Comparison of ENCODE assay signal across 12 mouse cellular contexts in the genomic region with DNA sequence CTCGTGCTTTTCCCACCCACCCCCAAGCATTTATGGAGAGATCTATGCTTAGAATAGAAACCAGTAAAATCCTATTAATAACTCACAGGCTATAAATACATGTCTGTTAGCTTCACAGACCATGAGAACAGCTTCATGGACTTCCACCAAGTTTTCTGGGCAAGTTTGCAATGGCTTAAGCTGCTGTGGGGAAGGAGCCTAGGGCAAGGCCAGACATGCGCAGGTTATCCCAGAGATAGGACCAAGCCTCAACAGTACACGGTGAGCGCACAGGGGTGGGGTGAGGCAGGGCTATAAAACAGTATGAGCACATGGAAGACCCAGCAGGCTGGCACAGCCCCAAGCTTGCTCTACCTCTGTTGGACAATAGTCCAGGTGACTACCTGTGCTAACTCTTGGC. TPM values are rescaled to one million over a fixed set of nuclear protein-coding genes. Genes with fewer than 3 reads are reported as not detected.
DNase-seq lines count a peak whose midpoint lies in the region; ATAC-seq and TF ChIP-seq lines count a peak whose summit lies in the region.
"Had no signal": no experiment of that assay in that cellular context is flagged by ENCODE, and none has a peak within 500 bp of the region (broad histone marks: within the 10 kb centered on the region; RNA-seq: fewer than 3 reads in every experiment).

No protein-coding gene starts in this region.

- 87% methylated on average over 4 of the region's 4 CpGs for WGBS in heart, embryonic 11.5 days (ENCODE audit: insufficient replicate concordance)
- WGBS in hindbrain, postnatal 0 days, result 96% methylated on average over 4 of the region's 4 CpGs

- no peak for TF ChIP-seq CTCF in gastrocnemius, adult 2 months (IDR thresholded peaks at IDR 0.05)
- no peak for TF ChIP-seq CTCF in hindbrain, postnatal 0 days (IDR thresholded peaks at IDR 0.05; ENCODE audit: low read depth)

- H3K9me3 ChIP-seq in heart, embryonic 11.5 days (replicated peaks; ENCODE audit: control insufficient read depth, low read length), result no peaks in the 10 kb centered on the region
- H3K9me3 ChIP-seq in hindbrain, postnatal 0 days (ENCODE audit: low read length), result no peaks in the 10 kb centered on the region
- H3K9me3 ChIP-seq: embryonic facial prominence, embryonic 12.5 days; neural tube, embryonic 13.5 days had no signal

- H3K27ac ChIP-seq in heart, embryonic 11.5 days (ENCODE audit: low read depth, low read length), result no peak overlapping the region
- peak overlapping the region; percentile 92 for H3K27ac ChIP-seq in gastrocnemius, adult 2 months
- no peak overlapping the region for H3K27ac ChIP-seq in hindbrain, postnatal 0 days
- H3K27ac ChIP-seq: embryonic facial prominence, embryonic 12.5 days; kidney, postnatal 0 days; neural tube, embryonic 13.5 days had no signal

- H3K9ac ChIP-seq in heart, embryonic 11.5 days (ENCODE audit: low read depth, low read length), result no peak overlapping the region
- no peak overlapping the region for H3K9ac ChIP-seq in hindbrain, postnatal 0 days (replicated peaks; ENCODE audit: low read length)
- H3K9ac ChIP-seq: embryonic facial prominence, embryonic 12.5 days; neural tube, embryonic 13.5 days had no signal

- peaks cover 11% of the 10 kb centered on the region for H3K36me3 ChIP-seq in heart, embryonic 11.5 days (ENCODE audit: control insufficient read depth, insufficient read depth, low read length)
- peaks cover 41% of the 10 kb centered on the region for H3K36me3 ChIP-seq in hindbrain, postnatal 0 days (ENCODE audit: insufficient read depth, low read length)

- H3K27me3 ChIP-seq in heart, embryonic 11.5 days (ENCODE audit: control insufficient read depth, insufficient read depth, low read length), result no peaks in the 10 kb centered on the region
- no peaks in the 10 kb centered on the region for H3K27me3 ChIP-seq in hindbrain, postnatal 0 days (ENCODE audit: insufficient read depth, low read length)
- H3K27me3 ChIP-seq: embryonic facial prominence, embryonic 12.5 days; neural tube, embryonic 13.5 days had no signal

- H3K4me2 ChIP-seq in heart, embryonic 11.5 days, result no peak overlapping the region
- H3K4me2 ChIP-seq in hindbrain, postnatal 0 days (ENCODE audit: low read depth, low read length), result no peak overlapping the region
- H3K4me2 ChIP-seq: embryonic facial prominence, embryonic 12.5 days; neural tube, embryonic 13.5 days had no signal

- ATAC-seq in heart, embryonic 11.5 days (replicated peaks; ENCODE audit: insufficient number of reproducible peaks, low FRiP score, low TSS enrichment), result no peak
- no peak for ATAC-seq in hindbrain, postnatal 0 days

- peak; percentile 68 to 84 for DNase-seq in heart, adult 18-20 months
- DNase-seq in gastrocnemius, adult 2 months, result peak; percentile 81
- DNase-seq in heart, adult 9 months (ENCODE audit: low spot score in 2 of 2), result peak; percentile 69 to 73
- DNase-seq in heart, postnatal 4 days, result peak; percentile 53
- DNase-seq in hindbrain, postnatal 0 days (ENCODE audit: low spot score), result no peak
- DNase-seq in right cerebral cortex, adult 18-20 months, result no peak
- DNase-seq: layer of hippocampus, adult 9-11 months; thymus, postnatal 36 days had no signal

- H3K4me1 ChIP-seq in heart, embryonic 11.5 days (ENCODE audit: control insufficient read depth, insufficient read depth, low read length), result peaks cover 4% of the 10 kb centered on the region
- no peaks in the 10 kb centered on the region for H3K4me1 ChIP-seq in hindbrain, postnatal 0 days (ENCODE audit: insufficient read depth, low read length)
- H3K4me1 ChIP-seq: embryonic facial prominence, embryonic 12.5 days; neural tube, embryonic 13.5 days had no signal

- no peak overlapping the region for H3K4me3 ChIP-seq in heart, embryonic 11.5 days (ENCODE audit: low read depth, low read length)
- no peak overlapping the region for H3K4me3 ChIP-seq in gastrocnemius, adult 2 months
- no peak overlapping the region for H3K4me3 ChIP-seq in hindbrain, postnatal 0 days (ENCODE audit: low read length)
- H3K4me3 ChIP-seq: embryonic facial prominence, embryonic 12.5 days; neural tube, embryonic 13.5 days had no signal

- intact Hi-C loops in gastrocnemius, adult 2 months (cut with DNase I), result no loop called here

RNA-seq across cellular contexts. Expression of gene Bod1, which starts 8.2 kb away (rescaled TPM):
- 100 to 1,000 TPM; 134 to 154 TPM for total RNA-seq in heart, adult 18-20 months (2021)
- polyA plus RNA-seq in heart, embryonic 11.5 days (2014; fragmentation: Nextera tagmentation; extraction: Ambion mirVana), result 62.0 and 68.7 TPM in 2 replicates
- 100 to 1,000 TPM; 137 to 158 TPM for total RNA-seq in gastrocnemius, adult 2 months (2021)
- total RNA-seq in heart, postnatal 4 days (2021), result 10 to 100 TPM; 85.1 to 94.5 TPM
- total RNA-seq in hindbrain, postnatal 0 days (2014; rRNA removed), result 91.2 and 113 TPM in 2 replicates
- polyA plus RNA-seq in hindbrain, postnatal 0 days (2015; fragmentation: Nextera tagmentation; extraction: Ambion mirVana), result 125 and 134 TPM in 2 replicates

Comparison
In these comparisons a context has a peak if more than half of its experiments do, and no peak if none do; other contexts are left out.
1. DNase-seq: peak in heart, adult 18-20 months (2 of 2), gastrocnemius, adult 2 months (single experiment), heart, adult 9 months (2 of 2) and heart, postnatal 4 days (single experiment); none in hindbrain, postnatal 0 days (single experiment) and right cerebral cortex, adult 18-20 months (single experiment).